Mouse (Mus musculus): ENCODE data around the gene Cdk17. TPM values are rescaled to one million over a fixed set of nuclear protein-coding genes. Genes with fewer than 3 reads are reported as not detected.
A peak's percentile ranks its signal among the peaks of the same experiment; 100 is the strongest.

Cdk17 gene
- polyA plus RNA-seq, 1 experiment from 2014 or later: 8.2 TPM

- H3K27me3 ChIP-seq (ENCODE audit: control insufficient read depth, insufficient read depth, low read length): no peaks in the 10 kb centered on the region
- 72% methylated on average over 14 of the region's 14 CpGs for WGBS
- no peak overlapping the region for H3K4me2 ChIP-seq (replicated peaks; ENCODE audit: low read depth)
- peak; percentile 58 for ATAC-seq (ENCODE audit: low FRiP score, low TSS enrichment)
- no peaks in the 10 kb centered on the region for H3K9me3 ChIP-seq (ENCODE audit: control insufficient read depth, low read length)
- H3K36me3 ChIP-seq (ENCODE audit: control insufficient read depth, insufficient read depth, low read length): no peaks in the 10 kb centered on the region
- peaks cover 19% of the 10 kb centered on the region for H3K4me1 ChIP-seq (replicated peaks; ENCODE audit: control insufficient read depth, insufficient read depth)
- H3K4me3 ChIP-seq (ENCODE audit: low read depth, low read length): no peak overlapping the region
- peak overlapping the region; percentile 67 for H3K27ac ChIP-seq (replicated peaks)
- H3K9ac ChIP-seq (ENCODE audit: low read length): no peak overlapping the region
- peak; percentile 71 for DNase-seq (ENCODE audit: low spot score)
- peak; percentile 51 for TF ChIP-seq CTCF (IDR thresholded peaks at IDR 0.05; ENCODE audit: low read depth)
- TF ChIP-seq EP300 (optimal IDR thresholded peaks at IDR 0.05): no peak
Measured at GRCm38 (mm10) chr10:93272986-93273982, 112.6 kb downstream of the Cdk17 start.

- TF ChIP-seq EP300 (optimal IDR thresholded peaks at IDR 0.05) (no peak), CTCF (IDR thresholded peaks at IDR 0.05; ENCODE audit: low read depth) (peak; percentile 4; the same call in 1 of the 2 replicates)
- no peak overlapping the region for H3K9ac ChIP-seq (ENCODE audit: low read length)
- WGBS: 48% methylated on average over 2 of the region's 2 CpGs
- H3K4me1 ChIP-seq (replicated peaks; ENCODE audit: control insufficient read depth, insufficient read depth): peaks cover 19% of the 10 kb centered on the region
- H3K27me3 ChIP-seq (ENCODE audit: control insufficient read depth, insufficient read depth, low read length): no peaks in the 10 kb centered on the region
- no peaks in the 10 kb centered on the region for H3K36me3 ChIP-seq (ENCODE audit: control insufficient read depth, insufficient read depth, low read length)
- ATAC-seq (ENCODE audit: low FRiP score, low TSS enrichment) (peak; percentile 20; the same call in 1 of the 2 replicates), DNase-seq (ENCODE audit: low spot score) (peak; percentile 60)
- no peaks in the 10 kb centered on the region for H3K9me3 ChIP-seq (ENCODE audit: control insufficient read depth, low read length)
- H3K4me3 ChIP-seq (ENCODE audit: low read depth, low read length): no peak overlapping the region
- no peak overlapping the region for H3K4me2 ChIP-seq (replicated peaks; ENCODE audit: low read depth)
- peak overlapping the region; percentile 71 for H3K27ac ChIP-seq (replicated peaks)
Measured at GRCm38 (mm10) chr10:93274277-93274696, 113.6 kb downstream of the Cdk17 start.

- peak overlapping the region; percentile 31; the same call in 1 of the 2 replicates for H3K4me3 ChIP-seq (ENCODE audit: low read depth, low read length)
- WGBS: 48% methylated on average over 25 of the region's 25 CpGs
- H3K36me3 ChIP-seq (ENCODE audit: control insufficient read depth, insufficient read depth, low read length): no peaks in the 10 kb centered on the region
- peak overlapping the region; percentile 48 for H3K4me2 ChIP-seq (replicated peaks; ENCODE audit: low read depth)
- H3K9me3 ChIP-seq (ENCODE audit: control insufficient read depth, low read length): no peaks in the 10 kb centered on the region
- peak; percentile 50; the same call in 1 of the 2 replicates for ATAC-seq (ENCODE audit: low FRiP score, low TSS enrichment)
- H3K4me1 ChIP-seq (replicated peaks; ENCODE audit: control insufficient read depth, insufficient read depth): peaks cover 19% of the 10 kb centered on the region
- H3K27ac ChIP-seq (replicated peaks): peak overlapping the region; percentile 71
- DNase-seq (ENCODE audit: low spot score): peak; percentile 41
- no peaks in the 10 kb centered on the region for H3K27me3 ChIP-seq (ENCODE audit: control insufficient read depth, insufficient read depth, low read length)
- H3K9ac ChIP-seq (ENCODE audit: low read length): peak overlapping the region; percentile 23; the same call in 1 of the 2 replicates
- TF ChIP-seq EP300 (optimal IDR thresholded peaks at IDR 0.05) (no peak), CTCF (IDR thresholded peaks at IDR 0.05; ENCODE audit: low read depth) (0 out of 2 replicates have a peak, but pooled peaks have one; percentile 5)
Measured at GRCm38 (mm10) chr10:93275212-93276136, 114.8 kb downstream of the Cdk17 start.

- Histone ChIP-seq H3K27ac (replicated peaks) (peak overlapping the region; percentile 71), H3K4me2 (replicated peaks; ENCODE audit: low read depth) (peak overlapping the region; percentile 48), H3K4me1 (replicated peaks; ENCODE audit: control insufficient read depth, insufficient read depth) (peaks cover 19% of the 10 kb centered on the region), H3K9ac (ENCODE audit: low read length) (peak overlapping the region; percentile 39), H3K27me3 (ENCODE audit: control insufficient read depth, insufficient read depth, low read length) (no peaks in the 10 kb centered on the region), H3K4me3 (ENCODE audit: low read depth, low read length) (peak overlapping the region; percentile 31), H3K36me3 (ENCODE audit: control insufficient read depth, insufficient read depth, low read length) (no peaks in the 10 kb centered on the region), H3K9me3 (ENCODE audit: control insufficient read depth, low read length) (no peaks in the 10 kb centered on the region)
- peak; percentile 75 for ATAC-seq (ENCODE audit: low FRiP score, low TSS enrichment)
- TF ChIP-seq CTCF (IDR thresholded peaks at IDR 0.05; ENCODE audit: low read depth): no peak
- no peak for TF ChIP-seq EP300 (optimal IDR thresholded peaks at IDR 0.05)
- peak; percentile 85 for DNase-seq (ENCODE audit: low spot score)
- WGBS: 12% methylated on average over 16 of the region's 16 CpGs
Measured at GRCm38 (mm10) chr10:93276349-93276763, 115.7 kb downstream of the Cdk17 start.

- peaks cover 19% of the 10 kb centered on the region for H3K4me1 ChIP-seq (replicated peaks; ENCODE audit: control insufficient read depth, insufficient read depth)
- DNase-seq (ENCODE audit: low spot score) (no peak), ATAC-seq (ENCODE audit: low FRiP score, low TSS enrichment) (no peak)
- H3K9me3 ChIP-seq (ENCODE audit: control insufficient read depth, low read length): no peaks in the 10 kb centered on the region
- H3K4me3 ChIP-seq (ENCODE audit: low read depth, low read length): peak overlapping the region; percentile 31; the same call in 1 of the 2 replicates
- 50% methylated on average over 9 of the region's 9 CpGs for WGBS
- TF ChIP-seq EP300 (optimal IDR thresholded peaks at IDR 0.05) (no peak), CTCF (IDR thresholded peaks at IDR 0.05; ENCODE audit: low read depth) (no peak)
- no peak overlapping the region for H3K27ac ChIP-seq (replicated peaks)
- peak overlapping the region; percentile 39 for H3K9ac ChIP-seq (ENCODE audit: low read length)
- no peaks in the 10 kb centered on the region for H3K36me3 ChIP-seq (ENCODE audit: control insufficient read depth, insufficient read depth, low read length)
- peak overlapping the region; percentile 48; the same call in 1 of the 2 replicates for H3K4me2 ChIP-seq (replicated peaks; ENCODE audit: low read depth)
- H3K27me3 ChIP-seq (ENCODE audit: control insufficient read depth, insufficient read depth, low read length): no peaks in the 10 kb centered on the region
Measured at GRCm38 (mm10) chr10:93276857-93277256, 116.2 kb downstream of the Cdk17 start.

Data from stomach, postnatal 0 days (tissue).